Mouse (Mus musculus): ENCODE results near the gene Tmem206.

GRCm38 (mm10) chr1:191364477-191364876 lies 38.8 kb downstream of the Tmem206 start:
- TF ChIP-seq CTCF (IDR thresholded peaks at IDR 0.05; ENCODE audit: insufficient read depth, low read length), result peak; percentile 41
- TF ChIP-seq POLR2A (IDR thresholded peaks at IDR 0.05; ENCODE audit: borderline replicate concordance, extremely low read depth, low read depth, low read length), result no peak

Measured in lung, adult 2 months (tissue).